Mouse (Mus musculus) heart, postnatal 4 days (tissue): ENCODE measurements at regions not wholly inside any gene's neighbourhood (a gene's known extent, or its start where the extent isn't known, plus 50 kb on each side); places are given as distances from the start of the nearest gene placed in this dataset.

Source experiments
- DNase-seq: peaks from one replicate; pipeline ENCODE4 v3.0.0; 2021

GRCm38 (mm10) chr2:131801212-131801611 is 58.3 kb downstream of the Erv3 start:
- DNase-seq = no peak

GRCm38 (mm10) chr2:131800126-131800894 is 59.2 kb downstream of the Erv3 start:
- no peak for DNase-seq

GRCm38 (mm10) chr2:131799486-131799885 is 60.1 kb downstream of the Erv3 start:
- no peak for DNase-seq

GRCm38 (mm10) chr2:131797001-131797693 is 62.4 kb downstream of the Erv3 start:
- no peak for DNase-seq

GRCm38 (mm10) chr2:131775381-131775780 is 84.2 kb downstream of the Erv3 start:
- DNase-seq = no peak

GRCm38 (mm10) chr2:131773691-131774090 is 85.9 kb downstream of the Erv3 start:
- DNase-seq = no peak

- DNase-seq = no peak
Measured at GRCm38 (mm10) chr2:131772163-131772562, 87.4 kb downstream of the Erv3 start.

GRCm38 (mm10) chr2:131770852-131771251 is 88.7 kb downstream of the Erv3 start:
- peak; percentile 54 for DNase-seq

- DNase-seq = no peak
Measured at GRCm38 (mm10) chr2:131769656-131770210, 89.8 kb downstream of the Erv3 start.

GRCm38 (mm10) chr2:131766500-131766899 is 93.0 kb downstream of the Erv3 start:
- DNase-seq = no peak

GRCm38 (mm10) chr2:131761507-131761906 is 98.0 kb downstream of the Erv3 start:
- DNase-seq = no peak

- DNase-seq = no peak
Measured at GRCm38 (mm10) chr2:131757183-131757903, 102.2 kb downstream of the Erv3 start.

- no peak for DNase-seq
Measured at GRCm38 (mm10) chr2:131755107-131755506, 104.4 kb downstream of the Erv3 start.

GRCm38 (mm10) chr2:131753436-131753835 is 106.1 kb downstream of the Erv3 start:
- no peak for DNase-seq

- DNase-seq = no peak
Measured at GRCm38 (mm10) chr2:131750679-131751078, 108.9 kb downstream of the Erv3 start.

GRCm38 (mm10) chr2:131750206-131750605 is 109.3 kb downstream of the Erv3 start:
- DNase-seq = no peak

- no peak for DNase-seq
Measured at GRCm38 (mm10) chr2:131749746-131750145, 109.8 kb downstream of the Erv3 start.

GRCm38 (mm10) chr2:131748791-131749190 is 110.8 kb downstream of the Erv3 start:
- DNase-seq = no peak

- no peak for DNase-seq
Measured at GRCm38 (mm10) chr2:131747707-131748106, 111.8 kb downstream of the Erv3 start.

GRCm38 (mm10) chr2:131745381-131745895 is 114.1 kb downstream of the Erv3 start:
- no peak for DNase-seq

GRCm38 (mm10) chr2:131744957-131745356 is 114.6 kb downstream of the Erv3 start:
- DNase-seq = no peak

- DNase-seq = no peak
Measured at GRCm38 (mm10) chr2:131740456-131740855, 119.1 kb downstream of the Erv3 start.

- DNase-seq = no peak
Measured at GRCm38 (mm10) chr2:131739022-131739421, 120.5 kb downstream of the Erv3 start.
